Mouse (Mus musculus): Measurements from ENCODE around the gene Rps6kb1. TPM values are rescaled to one million over a fixed set of nuclear protein-coding genes. Genes with fewer than 3 reads are reported as not detected.

The Rps6kb1 gene
- polyA plus RNA-seq, 1 experiment from 2014 or later, result 57.1 TPM

GRCm38 (mm10) chr11:86586868-86587792, 42.5 kb upstream of the Rps6kb1 start:
- Histone ChIP-seq H3K4me3 (replicated peaks; ENCODE audit: low read length) (no peak overlapping the region), H3K27me3 (replicated peaks; ENCODE audit: control insufficient read depth, insufficient read depth, low read length) (no peaks in the 10 kb centered on the region), H3K4me1 (replicated peaks; ENCODE audit: control insufficient read depth, insufficient read depth, low read length) (peaks cover 3% of the 10 kb centered on the region; the same call in 1 of the 2 replicates), H3K27ac (ENCODE audit: low read length) (no peak overlapping the region), H3K4me2 (ENCODE audit: low read length) (peak overlapping the region; percentile 7; the same call in 1 of the 2 replicates), H3K36me3 (ENCODE audit: control insufficient read depth, insufficient read depth) (no peaks in the 10 kb centered on the region), H3K9me3 (ENCODE audit: control insufficient read depth, low read length) (no peaks in the 10 kb centered on the region), H3K9ac (replicated peaks; ENCODE audit: low read depth, low read length) (no peak overlapping the region)
- ATAC-seq, result no peak
- 21% methylated on average over 15 of the region's 15 CpGs for WGBS

GRCm38 (mm10) chr11:86586177-86586867, 41.7 kb upstream of the Rps6kb1 start:
- no peaks in the 10 kb centered on the region for H3K36me3 ChIP-seq (ENCODE audit: control insufficient read depth, insufficient read depth)
- no peak overlapping the region for H3K9ac ChIP-seq (replicated peaks; ENCODE audit: low read depth, low read length)
- H3K4me3 ChIP-seq (replicated peaks; ENCODE audit: low read length), result no peak overlapping the region
- H3K4me1 ChIP-seq (replicated peaks; ENCODE audit: control insufficient read depth, insufficient read depth, low read length), result peaks cover 3% of the 10 kb centered on the region; the same call in 1 of the 2 replicates
- H3K4me2 ChIP-seq (ENCODE audit: low read length), result no peak overlapping the region
- no peaks in the 10 kb centered on the region for H3K9me3 ChIP-seq (ENCODE audit: control insufficient read depth, low read length)
- WGBS, result 27% methylated on average over 12 of the region's 12 CpGs
- H3K27me3 ChIP-seq (replicated peaks; ENCODE audit: control insufficient read depth, insufficient read depth, low read length), result no peaks in the 10 kb centered on the region
- H3K27ac ChIP-seq (ENCODE audit: low read length), result no peak overlapping the region
- no peak for ATAC-seq

GRCm38 (mm10) chr11:86585598-86585984, 41.0 kb upstream of the Rps6kb1 start:
- peaks cover 3% of the 10 kb centered on the region; the same call in 1 of the 2 replicates for H3K4me1 ChIP-seq (replicated peaks; ENCODE audit: control insufficient read depth, insufficient read depth, low read length)

GRCm38 (mm10) chr11:86584898-86585597, 40.4 kb upstream of the Rps6kb1 start:
- no peak for ATAC-seq
- 61% methylated on average over 7 of the region's 7 CpGs for WGBS
- no peak overlapping the region for H3K27ac ChIP-seq (ENCODE audit: low read length)
- no peak overlapping the region for H3K4me2 ChIP-seq (ENCODE audit: low read length)
- no peaks in the 10 kb centered on the region for H3K27me3 ChIP-seq (replicated peaks; ENCODE audit: control insufficient read depth, insufficient read depth, low read length)
- no peaks in the 10 kb centered on the region for H3K9me3 ChIP-seq (ENCODE audit: control insufficient read depth, low read length)
- no peaks in the 10 kb centered on the region for H3K36me3 ChIP-seq (ENCODE audit: control insufficient read depth, insufficient read depth)
- H3K4me1 ChIP-seq (replicated peaks; ENCODE audit: control insufficient read depth, insufficient read depth, low read length), result peaks cover 3% of the 10 kb centered on the region; the same call in 1 of the 2 replicates
- H3K4me3 ChIP-seq (replicated peaks; ENCODE audit: low read length), result no peak overlapping the region
- H3K9ac ChIP-seq (replicated peaks; ENCODE audit: low read depth, low read length), result no peak overlapping the region

More at GRCm38 (mm10) chr11:86585598-86585984, 41.0 kb upstream of the Rps6kb1 start:
- ATAC-seq, result no peak
- Histone ChIP-seq H3K9me3 (ENCODE audit: control insufficient read depth, low read length) (no peaks in the 10 kb centered on the region), H3K4me2 (ENCODE audit: low read length) (no peak overlapping the region), H3K27ac (ENCODE audit: low read length) (no peak overlapping the region), H3K27me3 (replicated peaks; ENCODE audit: control insufficient read depth, insufficient read depth, low read length) (no peaks in the 10 kb centered on the region), H3K4me3 (replicated peaks; ENCODE audit: low read length) (no peak overlapping the region), H3K36me3 (ENCODE audit: control insufficient read depth, insufficient read depth) (no peaks in the 10 kb centered on the region), H3K9ac (replicated peaks; ENCODE audit: low read depth, low read length) (no peak overlapping the region)
- WGBS, result 38% methylated on average over 3 of the region's 3 CpGs

- H3K4me2 ChIP-seq (ENCODE audit: low read length), result no peak overlapping the region
- no peaks in the 10 kb centered on the region for H3K27me3 ChIP-seq (replicated peaks; ENCODE audit: control insufficient read depth, insufficient read depth, low read length)
- 89% methylated on average over 14 of the region's 14 CpGs for WGBS
- no peaks in the 10 kb centered on the region for H3K9me3 ChIP-seq (ENCODE audit: control insufficient read depth, low read length)
- H3K4me3 ChIP-seq (replicated peaks; ENCODE audit: low read length), result no peak overlapping the region
- no peak overlapping the region for H3K27ac ChIP-seq (ENCODE audit: low read length)
- no peak for ATAC-seq
- H3K9ac ChIP-seq (replicated peaks; ENCODE audit: low read depth, low read length), result no peak overlapping the region
- peaks cover 3% of the 10 kb centered on the region; the same call in 1 of the 2 replicates for H3K4me1 ChIP-seq (replicated peaks; ENCODE audit: control insufficient read depth, insufficient read depth, low read length)
- no peaks in the 10 kb centered on the region for H3K36me3 ChIP-seq (ENCODE audit: control insufficient read depth, insufficient read depth)
Measured at GRCm38 (mm10) chr11:86583990-86584897, 39.6 kb upstream of the Rps6kb1 start.

GRCm38 (mm10) chr11:86583313-86583825, 38.8 kb upstream of the Rps6kb1 start:
- H3K4me3 ChIP-seq (replicated peaks; ENCODE audit: low read length), result no peak overlapping the region
- no peaks in the 10 kb centered on the region for H3K36me3 ChIP-seq (ENCODE audit: control insufficient read depth, insufficient read depth)
- no peaks in the 10 kb centered on the region for H3K27me3 ChIP-seq (replicated peaks; ENCODE audit: control insufficient read depth, insufficient read depth, low read length)
- no peak overlapping the region for H3K4me2 ChIP-seq (ENCODE audit: low read length)
- no peak overlapping the region for H3K27ac ChIP-seq (ENCODE audit: low read length)
- H3K4me1 ChIP-seq (replicated peaks; ENCODE audit: control insufficient read depth, insufficient read depth, low read length), result peaks cover 3% of the 10 kb centered on the region; the same call in 1 of the 2 replicates
- WGBS, result 91% methylated on average over 3 of the region's 3 CpGs
- ATAC-seq, result no peak
- H3K9me3 ChIP-seq (ENCODE audit: control insufficient read depth, low read length), result no peaks in the 10 kb centered on the region
- H3K9ac ChIP-seq (replicated peaks; ENCODE audit: low read depth, low read length), result no peak overlapping the region

GRCm38 (mm10) chr11:86582543-86583260, 38.1 kb upstream of the Rps6kb1 start:
- H3K4me1 ChIP-seq (replicated peaks; ENCODE audit: control insufficient read depth, insufficient read depth, low read length), result peaks cover 3% of the 10 kb centered on the region; the same call in 1 of the 2 replicates
- H3K27ac ChIP-seq (ENCODE audit: low read length), result no peak overlapping the region
- 91% methylated on average over 7 of the region's 7 CpGs for WGBS
- H3K9me3 ChIP-seq (ENCODE audit: control insufficient read depth, low read length), result no peaks in the 10 kb centered on the region
- no peaks in the 10 kb centered on the region for H3K36me3 ChIP-seq (ENCODE audit: control insufficient read depth, insufficient read depth)
- H3K4me3 ChIP-seq (replicated peaks; ENCODE audit: low read length), result no peak overlapping the region
- H3K9ac ChIP-seq (replicated peaks; ENCODE audit: low read depth, low read length), result no peak overlapping the region
- H3K27me3 ChIP-seq (replicated peaks; ENCODE audit: control insufficient read depth, insufficient read depth, low read length), result no peaks in the 10 kb centered on the region
- no peak for ATAC-seq
- H3K4me2 ChIP-seq (ENCODE audit: low read length), result no peak overlapping the region
